Mouse (Mus musculus) bone marrow macrophage, adult 2 months (primary cell): Measurements from ENCODE around the gene Lrrc8c.

Experiments used
- CTCF ChIP-seq: IDR thresholded peaks from 2 replicates; pipeline ENCODE4 v1.5.1; 2012; ENCODE audit warnings: low read depth, mild to moderate bottlenecking, low read length, moderate library complexity
- POLR2A ChIP-seq: IDR thresholded peaks from 2 replicates; pipeline ENCODE4 v1.6.1; 2012; ENCODE audit warnings: mild to moderate bottlenecking, low read depth, low read length, borderline replicate concordance

DNA sequence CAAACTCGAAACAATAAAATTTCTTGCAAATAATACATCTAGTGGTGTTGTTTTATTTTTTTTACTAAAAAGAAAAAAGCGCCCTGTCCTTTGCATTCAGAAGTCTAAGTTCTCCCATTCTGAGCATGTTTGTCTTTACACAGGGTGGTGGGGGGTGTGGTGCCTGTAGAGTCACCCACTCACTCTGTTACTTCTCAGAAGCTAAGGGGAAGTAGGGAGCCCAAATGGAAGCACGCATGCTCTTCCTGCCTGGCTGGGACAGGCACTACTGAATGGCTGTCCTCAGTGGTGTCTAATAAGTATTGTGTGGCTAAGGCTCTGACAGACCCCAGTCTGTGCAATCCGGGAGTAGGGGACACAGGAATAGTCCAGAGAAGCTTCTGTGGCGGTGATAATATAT is 107.9 kb downstream of the Lrrc8c start:
- TF ChIP-seq POLR2A (no peak), CTCF (no peak)
